Mouse (Mus musculus): ENCODE measurements around the gene Ebf1. TPM values are rescaled to one million over a fixed set of nuclear protein-coding genes. Genes with fewer than 3 reads are reported as not detected.

The Ebf1 gene
- polyA plus RNA-seq, 1 experiment from 2014 or later: 30.7 TPM

DNA sequence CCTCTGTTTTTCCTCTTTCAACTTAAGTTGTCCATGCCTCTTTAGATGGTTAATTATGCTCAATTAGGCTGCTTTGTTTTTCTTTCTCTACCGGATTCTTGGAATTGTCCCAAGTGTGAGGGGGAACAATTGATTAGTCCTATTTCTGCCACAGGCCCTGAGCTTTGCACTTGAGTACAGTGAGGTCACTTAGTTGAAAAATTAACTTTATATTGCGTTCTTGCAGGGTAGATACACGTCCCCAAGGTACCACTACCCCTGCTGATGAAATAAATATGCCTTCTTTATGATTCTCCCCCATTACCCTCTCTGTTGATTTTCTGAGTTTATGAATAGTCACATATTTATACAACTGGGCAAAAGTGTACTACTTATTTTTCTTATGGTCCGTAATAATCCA lies 351.9 kb downstream of the Ebf1 start:
- Histone ChIP-seq H3K36me3 (ENCODE audit: poor library complexity, severe bottlenecking) (no peaks in the 10 kb centered on the region), H3K27ac (no peak overlapping the region), H3K9ac (no peak overlapping the region), H3K27me3 (0 out of 2 replicates have a peak, but pooled peaks cover 2% of the 10 kb centered on the region), H3K9me3 (replicated peaks) (no peaks in the 10 kb centered on the region), H3K4me1 (no peaks in the 10 kb centered on the region), H3K4me2 (no peak overlapping the region), H3K4me3 (no peak overlapping the region)
- ATAC-seq: no peak
- WGBS: 64% methylated on average over 4 of the region's 4 CpGs

- H3K9ac ChIP-seq: no peak overlapping the region
- no peak for ATAC-seq
- no peak overlapping the region for H3K27ac ChIP-seq
- H3K4me3 ChIP-seq: no peak overlapping the region
- H3K4me1 ChIP-seq: peaks cover 20% of the 10 kb centered on the region
- no peaks in the 10 kb centered on the region for H3K36me3 ChIP-seq (ENCODE audit: poor library complexity, severe bottlenecking)
- H3K27me3 ChIP-seq: no peaks in the 10 kb centered on the region
- H3K4me2 ChIP-seq: no peak overlapping the region
- H3K9me3 ChIP-seq (replicated peaks): no peaks in the 10 kb centered on the region
- 93% methylated on average over 7 of the region's 7 CpGs for whole genome bisulfite sequencing
Observed at GRCm38 (mm10) chr11:44974271-44974670, 357.2 kb downstream of the Ebf1 start.

DNA sequence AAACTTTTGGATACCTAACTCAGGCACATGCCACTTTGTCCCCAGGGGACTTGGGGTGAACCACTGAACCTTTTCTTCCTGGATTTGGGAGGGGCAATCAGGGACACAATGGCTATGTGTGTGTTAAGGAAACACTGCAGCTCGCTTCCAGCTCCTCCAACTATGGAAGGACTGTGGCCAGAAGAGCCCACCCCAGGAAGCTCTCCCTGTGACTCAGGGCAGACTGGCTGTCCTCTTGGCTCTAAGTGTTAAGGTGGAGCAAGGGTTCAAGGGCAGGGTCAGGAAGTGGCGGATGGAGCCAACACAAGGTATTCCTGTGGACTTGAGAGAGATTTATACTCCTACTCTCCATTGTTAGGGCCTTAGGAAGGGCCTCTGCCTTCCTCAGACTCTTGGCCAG lies 358.0 kb downstream of the Ebf1 start:
- Histone ChIP-seq H3K4me3 (no peak overlapping the region), H3K36me3 (ENCODE audit: poor library complexity, severe bottlenecking) (no peaks in the 10 kb centered on the region), H3K4me1 (peaks cover 20% of the 10 kb centered on the region), H3K9me3 (replicated peaks) (no peaks in the 10 kb centered on the region), H3K27ac (no peak overlapping the region), H3K4me2 (no peak overlapping the region), H3K9ac (no peak overlapping the region), H3K27me3 (no peaks in the 10 kb centered on the region; the same call in 1 of the 2 replicates)
- WGBS: 44% methylated on average over 2 of the region's 2 CpGs
- ATAC-seq: no peak

DNA sequence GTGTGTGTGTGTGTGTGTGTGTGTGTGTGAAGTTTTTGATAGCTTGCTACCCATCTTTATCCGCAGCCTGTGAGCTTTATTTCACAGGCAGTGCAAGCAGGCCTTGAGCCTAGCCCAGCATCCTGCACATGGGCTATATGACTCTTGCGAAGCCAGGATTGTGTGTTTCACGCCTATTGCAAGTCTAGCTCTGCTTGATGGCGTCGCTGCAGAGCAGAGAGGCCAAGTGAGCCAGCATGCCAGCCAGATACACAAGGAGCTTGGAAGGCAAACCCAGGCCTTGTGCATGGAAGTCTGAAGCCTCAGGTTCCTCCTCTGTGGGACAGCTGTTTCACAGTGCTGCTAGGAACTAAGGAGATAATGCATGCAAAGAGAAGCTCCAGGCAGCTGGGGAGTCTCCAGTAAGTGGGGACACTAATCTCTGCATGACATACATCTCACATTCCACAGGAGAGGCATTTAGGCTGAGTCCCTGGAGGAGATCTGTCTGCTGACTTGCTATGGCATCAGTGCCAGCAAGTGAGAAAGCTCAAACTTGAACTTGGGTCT lies 359.2 kb downstream of the Ebf1 start:
- H3K4me1 ChIP-seq: peaks cover 20% of the 10 kb centered on the region
- 69% methylated on average over 5 of the region's 5 CpGs for WGBS
- no peak overlapping the region for H3K4me3 ChIP-seq
- H3K36me3 ChIP-seq (ENCODE audit: poor library complexity, severe bottlenecking): no peaks in the 10 kb centered on the region
- H3K27me3 ChIP-seq: peaks cover 7% of the 10 kb centered on the region; the same call in 1 of the 2 replicates
- H3K9me3 ChIP-seq (replicated peaks): no peaks in the 10 kb centered on the region
- no peak for ATAC-seq
- H3K9ac ChIP-seq: no peak overlapping the region
- no peak overlapping the region for H3K27ac ChIP-seq
- no peak overlapping the region for H3K4me2 ChIP-seq

- peak; percentile 91 for ATAC-seq
- WGBS: 62% methylated on average over 4 of the region's 4 CpGs
- no peak overlapping the region for H3K27ac ChIP-seq
- peaks cover 7% of the 10 kb centered on the region; the same call in 1 of the 2 replicates for H3K27me3 ChIP-seq
- no peak overlapping the region for H3K9ac ChIP-seq
- peaks cover 20% of the 10 kb centered on the region for H3K4me1 ChIP-seq
- H3K9me3 ChIP-seq (replicated peaks): no peaks in the 10 kb centered on the region
- H3K4me2 ChIP-seq: no peak overlapping the region
- H3K36me3 ChIP-seq (ENCODE audit: poor library complexity, severe bottlenecking): no peaks in the 10 kb centered on the region
- H3K4me3 ChIP-seq: no peak overlapping the region
Observed at GRCm38 (mm10) chr11:44977921-44978397, 360.8 kb downstream of the Ebf1 start.

DNA sequence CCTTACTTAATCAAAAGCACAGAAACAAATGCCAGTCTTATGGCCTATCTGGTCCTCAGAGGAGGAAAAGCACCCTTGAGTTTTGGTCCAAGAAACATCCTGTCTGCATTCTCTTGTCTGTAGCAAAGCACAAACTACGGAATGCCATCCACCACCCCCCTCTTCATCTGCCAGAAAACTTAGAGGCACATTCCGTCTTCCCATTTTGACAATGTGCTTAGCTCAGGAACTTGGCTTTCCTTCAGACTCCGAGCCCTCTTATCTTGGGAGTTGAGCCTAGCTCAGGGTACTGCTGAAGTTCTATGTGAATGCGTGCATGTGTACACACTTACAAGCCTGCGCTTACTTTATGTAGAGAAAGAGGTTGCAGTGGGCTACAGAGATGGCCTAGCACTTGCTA lies 362.3 kb downstream of the Ebf1 start:
- H3K27ac ChIP-seq: no peak overlapping the region
- H3K9me3 ChIP-seq (replicated peaks): no peaks in the 10 kb centered on the region
- H3K4me1 ChIP-seq: peaks cover 25% of the 10 kb centered on the region
- WGBS: 86% methylated on average over 5 of the region's 5 CpGs
- no peaks in the 10 kb centered on the region for H3K36me3 ChIP-seq (ENCODE audit: poor library complexity, severe bottlenecking)
- H3K4me3 ChIP-seq: no peak overlapping the region
- no peak overlapping the region for H3K9ac ChIP-seq
- ATAC-seq: no peak
- H3K4me2 ChIP-seq: no peak overlapping the region
- H3K27me3 ChIP-seq: peaks cover 7% of the 10 kb centered on the region; the same call in 1 of the 2 replicates

- Histone ChIP-seq H3K4me1 (peaks cover 14% of the 10 kb centered on the region), H3K36me3 (ENCODE audit: poor library complexity, severe bottlenecking) (no peaks in the 10 kb centered on the region), H3K27ac (no peak overlapping the region), H3K9ac (no peak overlapping the region), H3K4me3 (no peak overlapping the region), H3K9me3 (replicated peaks) (no peaks in the 10 kb centered on the region), H3K27me3 (peaks cover 7% of the 10 kb centered on the region; the same call in 1 of the 2 replicates), H3K4me2 (no peak overlapping the region)
- ATAC-seq: no peak
- 40% methylated on average over 9 of the region's 9 CpGs for WGBS
Observed at GRCm38 (mm10) chr11:44982225-44982624, 365.1 kb downstream of the Ebf1 start.

GRCm38 (mm10) chr11:44983961-44984360 lies 366.8 kb downstream of the Ebf1 start:
- ATAC-seq: no peak
- Histone ChIP-seq H3K27me3 (peaks cover 7% of the 10 kb centered on the region; the same call in 1 of the 2 replicates), H3K36me3 (ENCODE audit: poor library complexity, severe bottlenecking) (no peaks in the 10 kb centered on the region), H3K27ac (no peak overlapping the region), H3K4me3 (no peak overlapping the region), H3K4me1 (peaks cover 5% of the 10 kb centered on the region), H3K4me2 (no peak overlapping the region), H3K9ac (no peak overlapping the region), H3K9me3 (replicated peaks) (no peaks in the 10 kb centered on the region)
- WGBS: 71% methylated on average over 6 of the region's 6 CpGs

DNA sequence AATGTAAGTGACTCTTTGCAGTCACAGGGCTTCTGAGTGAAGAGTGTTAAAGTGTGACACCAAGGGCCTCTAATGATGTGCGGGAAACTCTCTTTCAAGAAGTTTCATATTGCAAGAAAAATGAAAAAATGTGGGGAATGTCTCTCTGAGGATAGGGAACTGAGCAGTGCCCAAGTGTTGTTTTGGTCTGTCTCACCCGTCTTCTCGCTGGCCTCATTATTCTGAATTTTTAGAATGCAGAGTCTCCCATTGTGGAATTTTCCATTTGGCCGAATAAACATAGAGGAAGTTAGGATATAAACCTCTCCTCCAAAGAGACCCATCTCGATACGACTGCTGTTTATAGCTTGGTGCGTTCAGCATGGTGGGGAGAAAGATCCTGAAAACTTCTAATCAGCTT lies 367.3 kb downstream of the Ebf1 start:
- Histone ChIP-seq H3K4me2 (no peak overlapping the region), H3K36me3 (ENCODE audit: poor library complexity, severe bottlenecking) (no peaks in the 10 kb centered on the region), H3K4me1 (peaks cover 5% of the 10 kb centered on the region; the same call in 1 of the 2 replicates), H3K4me3 (no peak overlapping the region), H3K27ac (no peak overlapping the region), H3K9ac (no peak overlapping the region), H3K9me3 (replicated peaks) (no peaks in the 10 kb centered on the region), H3K27me3 (peaks cover 7% of the 10 kb centered on the region; the same call in 1 of the 2 replicates)
- 13% methylated on average over 7 of the region's 7 CpGs for WGBS
- no peak for ATAC-seq

DNA sequence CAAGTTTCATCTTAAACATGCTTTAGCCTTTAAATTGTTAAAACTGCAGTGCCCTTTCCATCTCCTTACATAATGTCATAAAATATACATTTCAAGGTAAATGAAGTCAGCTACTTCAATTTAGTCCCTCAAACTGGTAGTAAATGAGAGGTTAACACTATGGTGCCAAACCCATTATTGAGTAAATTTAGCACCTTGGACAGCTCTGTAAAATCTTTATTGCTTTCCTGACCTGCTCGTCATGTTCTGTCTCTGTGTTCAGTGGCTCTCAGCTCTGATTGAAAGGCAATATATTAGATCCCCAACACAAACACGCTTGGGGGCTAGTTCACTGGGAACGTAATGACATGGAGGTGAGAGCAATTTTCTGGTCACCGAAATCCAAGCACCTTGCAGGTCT lies 370.7 kb downstream of the Ebf1 start:
- 78% methylated on average over 4 of the region's 4 CpGs for WGBS
- Histone ChIP-seq H3K27me3 (peaks cover 7% of the 10 kb centered on the region; the same call in 1 of the 2 replicates), H3K9ac (no peak overlapping the region), H3K4me2 (no peak overlapping the region), H3K9me3 (replicated peaks) (no peaks in the 10 kb centered on the region), H3K4me3 (no peak overlapping the region), H3K36me3 (ENCODE audit: poor library complexity, severe bottlenecking) (no peaks in the 10 kb centered on the region), H3K27ac (no peak overlapping the region), H3K4me1 (peaks cover 5% of the 10 kb centered on the region; the same call in 1 of the 2 replicates)
- ATAC-seq: no peak

DNA sequence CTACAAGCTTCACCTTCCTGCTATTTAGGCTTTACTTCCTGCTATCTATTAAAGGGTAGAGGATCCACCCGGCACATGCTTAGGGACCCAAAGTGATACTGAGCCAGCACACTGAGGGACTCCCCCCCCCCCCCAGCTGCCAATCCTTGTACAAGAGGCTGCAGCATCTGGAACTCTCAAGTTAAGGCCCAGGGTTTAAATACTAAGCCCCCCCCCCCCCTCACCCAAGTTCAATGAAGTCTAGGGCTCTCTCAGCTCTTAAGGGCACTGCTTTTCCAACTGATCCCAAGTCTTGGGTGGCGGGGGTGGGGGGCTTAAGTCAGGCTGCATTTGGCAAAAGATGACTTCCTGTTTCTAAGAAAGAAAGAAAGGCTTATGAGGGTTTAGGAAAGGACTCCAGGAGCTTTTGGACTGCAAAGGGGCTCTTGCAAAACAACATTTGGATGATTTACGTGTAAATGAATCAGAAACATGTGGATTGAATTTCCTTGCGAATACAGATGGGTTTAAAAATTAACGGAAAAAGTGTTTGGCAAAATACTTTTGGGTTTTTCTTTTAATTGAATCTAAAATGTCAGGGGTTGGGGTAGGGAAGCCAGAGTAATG lies 385.7 kb downstream of the Ebf1 start:
- ATAC-seq: no peak
- WGBS: 78% methylated on average over 5 of the region's 5 CpGs
- peaks cover 21% of the 10 kb centered on the region for H3K27me3 ChIP-seq

DNA sequence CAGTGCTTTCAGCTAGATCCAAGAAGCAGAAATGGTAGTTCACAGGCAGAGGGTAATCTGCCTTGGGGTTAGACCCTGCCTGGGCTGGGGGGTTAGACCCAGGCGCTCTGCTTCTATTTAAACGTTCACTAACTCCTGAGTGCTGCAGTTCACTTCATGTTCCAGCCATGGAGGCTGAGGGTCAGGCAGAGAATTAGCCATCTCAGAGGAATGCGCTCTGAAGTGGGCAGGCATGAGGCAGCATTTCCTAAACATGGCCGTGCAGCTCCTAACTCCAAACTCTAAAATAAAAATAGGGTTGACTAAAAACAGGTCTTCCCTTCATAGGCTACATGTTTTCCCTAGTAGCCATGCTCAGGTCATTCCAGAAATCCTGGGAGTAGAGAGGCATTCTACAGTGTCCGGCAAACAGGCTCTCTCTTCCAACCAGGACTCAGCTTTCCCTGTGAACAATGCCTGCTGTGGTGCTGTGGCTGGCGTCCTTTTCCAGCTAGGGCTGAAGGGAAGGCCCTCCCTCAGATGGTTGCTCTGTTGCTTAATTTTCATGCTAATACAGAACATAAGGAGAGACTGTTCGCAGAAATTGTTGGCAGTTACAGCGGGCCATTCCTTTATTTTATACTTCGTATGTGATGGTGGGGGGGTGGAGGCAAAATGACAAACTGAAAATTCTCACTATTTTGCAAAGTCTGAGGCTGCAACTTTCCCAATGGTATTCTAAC lies 386.8 kb downstream of the Ebf1 start:
- Histone ChIP-seq H3K4me3 (no peak overlapping the region), H3K4me1 (peaks cover 6% of the 10 kb centered on the region; the same call in 1 of the 2 replicates), H3K36me3 (ENCODE audit: poor library complexity, severe bottlenecking) (no peaks in the 10 kb centered on the region), H3K27me3 (peaks cover 23% of the 10 kb centered on the region), H3K27ac (no peak overlapping the region), H3K4me2 (no peak overlapping the region), H3K9ac (no peak overlapping the region), H3K9me3 (replicated peaks) (no peaks in the 10 kb centered on the region)
- ATAC-seq: no peak
- 39% methylated on average over 9 of the region's 9 CpGs for WGBS

More for the DNA sequence above, 385.7 kb downstream of the Ebf1 start:
- Histone ChIP-seq H3K9me3 (replicated peaks) (no peaks in the 10 kb centered on the region), H3K4me2 (no peak overlapping the region), H3K27ac (no peak overlapping the region), H3K4me1 (peaks cover 6% of the 10 kb centered on the region; the same call in 1 of the 2 replicates), H3K36me3 (ENCODE audit: poor library complexity, severe bottlenecking) (no peaks in the 10 kb centered on the region), H3K4me3 (no peak overlapping the region), H3K9ac (no peak overlapping the region)
